Mouse (Mus musculus) hindbrain, embryonic 11.5 days (tissue): ENCODE results near the gene Adk. TPM values are rescaled to one million over a fixed set of nuclear protein-coding genes. Genes with fewer than 3 reads are reported as not detected.

Source experiments
- ATAC-seq: fragments of 200-750 bp; cut with Nextera tagmentation; 2 replicates; pipeline ENCODE4 v1.8.0; 2017; ENCODE audit warnings: mild to moderate bottlenecking, moderate TSS enrichment, moderate library complexity; ENCODE audit not compliant: low FRiP score
- DNase-seq: peaks from one replicate; pipeline ENCODE4 v3.0.0-alpha.2; 2015; ENCODE audit warnings: low spot score
- H3K27ac ChIP-seq: fragments of 300-500 bp; sonication (generic); 2 replicates; pipeline ENCODE4 v1.5.1; 2014; ENCODE audit warnings: mild to moderate bottlenecking, low read depth, low read length
- H3K27me3 ChIP-seq: fragments of 300-500 bp; sonication (generic); 2 replicates; pipeline ENCODE4 v1.6.1; 2014; ENCODE audit warnings: mild to moderate bottlenecking, low read length, moderate library complexity, mixed read lengths; ENCODE audit not compliant: control insufficient read depth, insufficient read depth
- H3K36me3 ChIP-seq: fragments of 300-500 bp; sonication (generic); 2 replicates; pipeline ENCODE4 v1.6.1; 2014; ENCODE audit warnings: mild to moderate bottlenecking, low read length, moderate library complexity, mixed read lengths; ENCODE audit not compliant: control insufficient read depth, insufficient read depth
- H3K4me1 ChIP-seq: fragments of 300-500 bp; sonication (generic); replicated peaks from 2 replicates; pipeline ENCODE4 v1.6.1; 2014; ENCODE audit warnings: low read length, mixed read lengths; ENCODE audit not compliant: control insufficient read depth, insufficient read depth
- H3K4me2 ChIP-seq: fragments of 300-500 bp; sonication (generic); replicated peaks from 2 replicates; pipeline ENCODE4 v1.6.1; 2014; ENCODE audit warnings: mild to moderate bottlenecking, low read depth, low read length
- H3K4me3 ChIP-seq: fragments of 300-500 bp; sonication (generic); 2 replicates; pipeline ENCODE4 v1.5.1; 2014; ENCODE audit warnings: low read depth, low read length
- H3K9ac ChIP-seq: fragments of 300-500 bp; sonication (generic); 2 replicates; pipeline ENCODE4 v1.6.1; 2014; ENCODE audit warnings: low read depth, low read length
- H3K9me3 ChIP-seq: fragments of 300-500 bp; sonication (generic); 2 replicates; pipeline ENCODE4 v1.6.1; 2016; ENCODE audit warnings: low read length; ENCODE audit not compliant: control insufficient read depth
- WGBS: fragments of 180-500 bp; shearing (Covaris S2); extraction: QIAGEN DNeasy Blood & Tissue Kit; methylation state at CpG from one replicate; pipeline ENCODE4 v1.1.7; 2014; 5-methylcytosine and 5-hydroxymethylcytosine counted together
- polyA plus RNA-seq: library from polyadenylated mRNA; unstranded; fragments of >200 nt; fragmentation: Nextera tagmentation; extraction: Ambion mirVana; gene quantifications from 2 replicates; pipeline ENCODE4 v1.2.1, GENCODE M21; 2014

Adk gene
- polyA plus RNA-seq, 1 experiment from 2014 or later, result 107 TPM

DNA sequence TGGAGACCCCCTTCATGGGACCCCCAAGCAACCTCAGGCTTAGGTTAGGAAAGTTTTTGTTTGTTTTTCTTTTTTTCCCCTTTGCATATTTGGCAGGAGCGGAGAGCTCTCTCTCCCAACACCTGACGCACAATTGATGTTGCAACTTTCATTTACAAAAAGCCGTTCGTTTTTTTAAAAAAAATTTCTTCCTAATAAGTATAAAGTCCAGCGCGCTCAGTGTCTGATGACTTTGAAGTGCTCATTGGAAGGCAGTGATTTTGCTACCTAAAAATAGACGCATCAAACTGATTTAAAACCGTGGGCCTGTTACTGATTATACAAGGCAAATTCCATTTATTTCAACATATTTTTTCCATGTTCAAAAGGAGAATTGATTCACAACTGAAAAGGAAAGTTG, 777 bp downstream of the Adk start:
- Histone ChIP-seq H3K9ac (0 out of 2 replicates have a peak overlapping the region, but pooled peaks have one; percentile 69), H3K4me2 (peak overlapping the region; percentile 67), H3K27ac (no peak overlapping the region), H3K27me3 (no peaks in the 10 kb centered on the region), H3K36me3 (no peaks in the 10 kb centered on the region), H3K4me3 (peak overlapping the region; percentile 91), H3K9me3 (no peaks in the 10 kb centered on the region), H3K4me1 (no peaks in the 10 kb centered on the region)
- ATAC-seq (no peak), DNase-seq (no peak)
- whole genome bisulfite sequencing, result 15% methylated on average over 8 of the region's 8 CpGs

DNA sequence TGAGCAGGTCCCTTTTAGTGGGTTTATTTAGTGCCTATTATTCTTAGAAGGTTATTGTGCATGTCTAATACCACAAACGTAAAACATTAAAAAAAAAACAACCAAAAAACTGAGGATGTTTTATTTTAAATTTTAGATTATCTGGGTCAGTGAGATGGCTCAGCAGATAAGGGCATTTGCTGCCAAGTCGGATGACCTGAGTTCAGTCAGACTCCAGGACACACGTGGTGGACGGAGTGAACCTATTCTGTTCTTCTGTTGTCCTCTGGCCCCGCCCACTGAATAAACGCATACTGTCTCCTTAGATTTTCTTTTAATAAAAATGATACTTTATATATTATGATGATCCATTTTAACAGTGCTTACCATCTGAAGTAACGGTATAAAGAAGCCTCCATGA, 1.2 kb downstream of the Adk start:
- no peak for DNase-seq
- Histone ChIP-seq H3K4me2 (no peak overlapping the region), H3K4me1 (no peaks in the 10 kb centered on the region), H3K27ac (no peak overlapping the region), H3K9ac (no peak overlapping the region), H3K36me3 (no peaks in the 10 kb centered on the region), H3K9me3 (no peaks in the 10 kb centered on the region), H3K4me3 (no peak overlapping the region), H3K27me3 (no peaks in the 10 kb centered on the region)
- ATAC-seq, result no peak
- 49% methylated on average over 7 of the region's 7 CpGs for WGBS

GRCm38 (mm10) chr14:21058972-21059371, 6.6 kb downstream of the Adk start:
- Histone ChIP-seq H3K4me3 (no peak overlapping the region), H3K9me3 (no peaks in the 10 kb centered on the region), H3K4me1 (no peaks in the 10 kb centered on the region), H3K36me3 (no peaks in the 10 kb centered on the region), H3K4me2 (no peak overlapping the region), H3K9ac (no peak overlapping the region), H3K27ac (no peak overlapping the region), H3K27me3 (no peaks in the 10 kb centered on the region)
- 92% methylated on average over 2 of the region's 2 CpGs for WGBS
- DNase-seq, result no peak
- no peak for ATAC-seq

DNA sequence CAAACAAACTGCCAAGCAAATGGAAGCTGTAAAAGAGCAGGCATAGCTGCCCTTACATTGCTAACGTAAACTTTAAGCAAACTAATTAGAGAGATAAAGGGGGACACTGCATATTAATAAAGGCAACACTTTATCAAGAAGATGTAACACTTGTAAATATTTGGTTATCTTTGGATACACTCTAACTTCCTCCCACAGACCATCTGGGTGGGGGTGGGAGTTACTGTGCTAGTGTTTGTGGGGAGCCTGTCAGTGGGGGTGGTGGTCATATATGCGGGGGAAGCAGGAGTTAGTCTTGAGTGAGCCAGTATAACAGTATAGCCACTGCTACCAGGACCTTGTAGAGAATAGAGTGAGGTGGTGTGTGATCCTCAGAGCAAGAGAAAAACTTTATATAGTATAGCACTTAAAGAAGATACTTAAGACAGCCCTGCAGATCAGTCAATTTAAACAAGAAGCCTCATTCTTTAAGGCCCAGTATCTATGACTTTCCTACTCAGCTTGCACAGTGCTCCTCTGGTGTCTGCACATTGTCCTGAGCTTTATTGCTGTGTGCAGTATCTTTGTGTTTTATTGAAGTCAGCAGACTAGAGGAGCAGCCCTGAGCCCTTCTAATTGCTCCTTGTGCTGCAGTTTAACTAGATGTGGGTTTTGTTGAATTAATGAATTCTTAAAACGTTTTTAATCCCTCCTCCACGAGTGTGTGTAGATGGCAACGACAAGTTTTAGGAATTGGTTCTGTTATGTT, 10.6 kb downstream of the Adk start:
- Histone ChIP-seq H3K36me3 (no peaks in the 10 kb centered on the region), H3K27me3 (no peaks in the 10 kb centered on the region), H3K27ac (no peak overlapping the region), H3K4me2 (no peak overlapping the region), H3K4me1 (no peaks in the 10 kb centered on the region), H3K4me3 (no peak overlapping the region), H3K9me3 (no peaks in the 10 kb centered on the region), H3K9ac (no peak overlapping the region)
- ATAC-seq, result no peak
- WGBS, result 88% methylated on average over 5 of the region's 5 CpGs
- no peak for DNase-seq

- DNase-seq (no peak), ATAC-seq (no peak)
- Histone ChIP-seq H3K36me3 (no peaks in the 10 kb centered on the region), H3K4me1 (no peaks in the 10 kb centered on the region), H3K4me2 (no peak overlapping the region), H3K9me3 (no peaks in the 10 kb centered on the region), H3K27ac (no peak overlapping the region), H3K4me3 (no peak overlapping the region), H3K27me3 (no peaks in the 10 kb centered on the region), H3K9ac (no peak overlapping the region)
- 56% methylated on average over 1 of the region's 1 CpGs for WGBS
Measured at GRCm38 (mm10) chr14:21064321-21064720, 11.9 kb downstream of the Adk start.

DNA sequence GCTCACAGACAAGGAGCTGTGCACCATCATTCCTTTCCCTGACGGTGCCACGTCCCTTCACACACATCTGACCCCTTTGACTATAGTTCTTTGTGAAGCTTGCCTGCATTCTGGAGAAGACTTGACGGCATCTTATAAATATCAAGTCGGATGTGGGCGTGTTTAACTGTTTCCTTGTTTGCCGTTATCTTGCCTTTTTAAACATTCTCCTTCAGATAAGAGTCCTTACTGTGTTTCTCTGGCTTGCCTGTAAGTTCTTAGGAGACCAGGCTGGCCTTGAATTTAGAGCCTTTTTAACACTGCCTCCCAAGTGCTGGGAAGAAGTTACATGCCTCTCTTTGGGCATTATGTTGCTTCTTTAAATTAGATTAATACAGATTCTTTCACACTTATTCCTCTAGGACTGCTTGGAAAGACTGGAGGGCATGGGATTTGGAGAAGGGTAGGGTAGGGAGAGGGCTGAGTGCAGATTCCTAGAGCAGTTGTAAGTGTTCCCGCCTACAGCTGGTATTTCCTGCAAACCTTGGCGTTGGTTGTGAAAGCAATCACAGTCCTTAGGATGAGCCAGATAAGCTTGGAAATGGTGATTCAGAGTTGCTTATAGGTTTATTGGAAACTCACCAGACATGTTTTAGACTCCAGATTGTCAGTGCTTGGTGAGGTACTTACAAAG, 13.3 kb downstream of the Adk start:
- H3K4me2 ChIP-seq, result no peak overlapping the region
- ATAC-seq (no peak), DNase-seq (no peak)
- H3K4me1 ChIP-seq, result no peaks in the 10 kb centered on the region
- no peak overlapping the region for H3K9ac ChIP-seq
- H3K4me3 ChIP-seq, result no peak overlapping the region
- H3K36me3 ChIP-seq, result no peaks in the 10 kb centered on the region
- WGBS, result 78% methylated on average over 8 of the region's 8 CpGs
- no peak overlapping the region for H3K27ac ChIP-seq
- H3K27me3 ChIP-seq, result no peaks in the 10 kb centered on the region
- H3K9me3 ChIP-seq, result no peaks in the 10 kb centered on the region

DNA sequence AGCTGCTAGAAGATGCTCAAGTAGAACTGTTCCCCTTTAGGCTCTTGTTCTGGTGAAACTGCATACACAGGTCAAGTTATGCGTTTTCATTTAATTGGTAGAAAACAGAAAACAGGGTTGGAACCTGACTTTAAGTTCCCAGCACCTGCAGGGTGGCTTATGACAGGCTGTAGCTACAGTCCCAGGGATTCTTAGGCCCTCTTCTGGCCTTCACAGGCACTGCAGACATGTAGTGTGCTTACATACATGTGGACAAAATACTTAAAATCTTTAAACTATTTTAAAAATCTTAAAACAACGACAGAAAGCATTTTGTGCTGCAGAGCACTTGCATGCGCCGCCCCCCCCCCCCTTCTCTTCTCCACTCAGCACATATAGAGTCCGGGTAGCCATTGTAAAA, 17.2 kb downstream of the Adk start:
- peak; percentile 20 for DNase-seq
- Histone ChIP-seq H3K27me3 (no peaks in the 10 kb centered on the region), H3K4me3 (no peak overlapping the region), H3K4me1 (no peaks in the 10 kb centered on the region), H3K27ac (no peak overlapping the region), H3K4me2 (no peak overlapping the region), H3K9ac (no peak overlapping the region), H3K9me3 (no peaks in the 10 kb centered on the region), H3K36me3 (no peaks in the 10 kb centered on the region)
- no peak for ATAC-seq
- 91% methylated on average over 5 of the region's 5 CpGs for WGBS

DNA sequence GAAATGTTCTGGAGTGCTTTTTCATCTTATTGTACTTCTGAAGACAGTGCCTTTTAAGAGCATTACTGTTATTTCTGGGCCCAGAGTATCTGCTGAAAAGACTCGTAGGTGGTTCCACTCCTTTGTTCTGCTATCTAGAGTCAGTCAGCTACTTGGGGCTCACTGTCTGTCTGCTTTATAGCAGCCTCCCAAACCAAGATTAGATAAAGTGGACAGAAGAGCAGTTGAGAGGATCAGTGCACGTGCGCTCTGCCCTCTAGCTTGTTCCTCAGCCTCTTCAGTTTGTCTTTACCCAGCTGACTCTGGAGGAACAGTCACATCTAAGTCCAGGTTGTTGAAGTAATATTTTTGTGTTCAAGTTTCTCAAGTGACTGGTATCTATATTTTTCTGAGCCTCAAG, 21.6 kb downstream of the Adk start:
- no peak overlapping the region for H3K4me2 ChIP-seq
- no peaks in the 10 kb centered on the region for H3K27me3 ChIP-seq
- no peak for DNase-seq
- no peak overlapping the region for H3K9ac ChIP-seq
- 73% methylated on average over 3 of the region's 3 CpGs for WGBS
- no peaks in the 10 kb centered on the region for H3K9me3 ChIP-seq
- ATAC-seq, result no peak
- H3K36me3 ChIP-seq, result no peaks in the 10 kb centered on the region
- no peak overlapping the region for H3K27ac ChIP-seq
- no peak overlapping the region for H3K4me3 ChIP-seq
- H3K4me1 ChIP-seq, result peaks cover 2% of the 10 kb centered on the region; the same call in 1 of the 2 replicates
